Mouse (Mus musculus) retina, adult 2 months (tissue): Measurements from ENCODE around the gene Myo18a.
A peak's percentile ranks its signal among the peaks of the same experiment; 100 is the strongest.

Source experiments
- DNase-seq: peaks from one replicate; pipeline ENCODE4 v3.0.0-alpha.2; 2012; ENCODE audit warnings: low read depth, low spot score

Gene Myo18a

DNA sequence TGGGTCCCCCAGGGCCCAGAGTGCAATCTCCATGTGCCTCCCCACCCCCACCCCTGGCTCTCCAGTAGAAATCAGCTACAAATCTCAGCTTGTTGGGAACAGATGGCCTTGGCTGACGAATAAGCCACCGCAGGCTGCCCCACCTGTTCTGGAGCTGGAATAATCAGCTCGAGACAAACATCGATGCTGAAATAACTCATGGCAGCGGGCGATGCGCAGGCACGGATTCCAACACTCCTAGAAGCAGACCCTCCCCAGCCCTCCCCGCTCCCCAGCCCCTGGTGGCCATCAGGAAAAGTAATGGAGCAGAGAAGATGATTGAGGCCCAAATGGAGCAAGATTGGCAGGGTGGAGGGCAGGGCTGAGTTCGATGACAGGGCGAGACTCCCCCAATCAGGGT lies 109.2 kb downstream of the Myo18a start:
- DNase-seq, result peak; percentile 59

GRCm38 (mm10) chr11:77872685-77873084 lies 109.6 kb downstream of the Myo18a start:
- no peak for DNase-seq

- DNase-seq, result no peak
Observed at GRCm38 (mm10) chr11:77873116-77873515, 110.1 kb downstream of the Myo18a start.

DNA sequence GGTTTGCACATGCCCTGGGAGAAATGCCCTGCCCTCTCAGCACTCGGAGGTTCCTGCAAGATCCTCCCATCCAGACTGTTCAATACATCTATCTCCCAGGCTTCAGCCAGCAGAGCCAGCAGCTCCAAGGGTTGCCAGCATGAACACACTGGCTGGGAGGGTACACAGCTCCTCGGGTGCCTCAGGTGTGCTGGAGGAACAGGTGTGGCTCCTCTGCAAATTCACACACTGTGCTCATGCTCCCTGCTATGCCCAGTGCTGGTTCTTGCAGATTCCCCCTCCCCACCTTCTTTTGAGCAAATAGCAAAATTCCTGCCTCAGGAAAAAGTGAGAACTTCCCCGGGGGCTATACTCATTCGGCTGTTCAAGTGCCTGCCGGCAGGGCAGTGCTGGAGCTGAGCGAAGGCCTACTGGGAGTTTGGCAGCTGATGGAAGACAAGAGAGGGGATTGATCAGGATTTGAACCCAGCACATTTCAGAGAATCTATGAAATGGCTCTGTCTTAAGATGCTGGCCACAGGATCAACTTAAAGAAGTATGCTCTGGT lies 111.7 kb downstream of the Myo18a start:
- DNase-seq, result no peak

- DNase-seq, result no peak
Observed at GRCm38 (mm10) chr11:77875269-77875668, 112.2 kb downstream of the Myo18a start.

DNA sequence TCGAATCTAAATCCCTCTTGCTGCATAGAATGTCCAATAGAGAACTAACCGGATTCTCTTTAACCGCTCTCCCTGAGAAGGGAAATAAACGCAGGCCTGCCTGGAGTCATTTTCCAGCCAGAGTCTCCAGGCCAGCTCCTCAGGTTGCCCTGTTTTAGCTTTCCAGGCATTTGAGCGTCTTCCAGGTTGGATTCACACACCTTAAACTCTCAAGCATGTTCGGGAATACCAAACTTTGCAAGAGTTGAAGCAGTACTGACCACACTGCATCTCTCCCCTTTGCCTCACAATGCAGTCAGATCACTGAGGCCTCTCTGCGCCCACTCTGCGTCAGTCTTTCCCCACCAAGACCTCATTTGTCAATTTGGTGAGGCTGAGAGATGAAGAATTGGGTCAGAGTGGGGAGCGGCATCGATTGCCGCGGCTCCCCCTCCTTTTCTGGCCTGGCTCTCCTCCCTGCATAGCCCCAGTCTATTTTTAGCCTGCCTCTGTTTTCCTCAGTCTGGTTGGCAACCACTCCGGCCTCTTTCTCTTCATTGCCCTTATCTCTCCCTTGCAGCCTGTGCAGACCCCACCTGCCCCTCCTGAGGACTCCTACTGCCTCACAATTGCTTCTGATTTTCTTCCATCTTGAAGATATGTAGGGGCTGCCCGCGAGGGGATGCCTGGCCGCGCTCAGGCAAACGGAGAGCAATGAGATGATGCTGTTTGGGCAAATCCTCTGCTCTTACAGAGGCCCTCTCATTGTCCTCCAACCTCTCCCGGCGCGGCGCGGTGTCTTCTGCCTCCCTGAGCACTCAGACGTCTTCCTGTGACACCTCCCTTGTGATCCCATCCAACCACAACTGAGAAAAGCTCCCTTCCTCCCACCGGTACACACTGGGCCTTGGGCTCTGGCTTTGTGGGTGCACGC lies 113.1 kb downstream of the Myo18a start:
- no peak for DNase-seq

- no peak for DNase-seq
Observed at GRCm38 (mm10) chr11:77876760-77877148, 113.7 kb downstream of the Myo18a start.

GRCm38 (mm10) chr11:77884524-77885245 lies 121.6 kb downstream of the Myo18a start:
- DNase-seq, result no peak

DNA sequence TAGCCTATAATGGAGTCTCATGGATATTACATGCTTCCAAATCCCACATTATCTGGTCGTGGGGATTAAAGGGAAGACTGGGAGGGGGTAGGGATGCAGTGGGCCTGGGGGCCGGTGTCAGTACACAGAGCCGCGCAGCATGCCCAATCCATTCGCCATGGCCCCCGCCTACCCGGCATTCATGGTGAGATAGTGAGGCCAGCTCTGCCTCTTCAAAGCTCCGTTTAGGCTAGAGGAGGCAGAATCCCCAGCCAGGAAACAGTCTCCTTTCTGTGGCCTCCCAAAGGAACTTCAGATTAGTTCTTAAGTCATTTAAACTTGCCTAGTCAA lies 122.2 kb downstream of the Myo18a start:
- no peak for DNase-seq

- no peak for DNase-seq
Observed at GRCm38 (mm10) chr11:77887373-77887960, 124.4 kb downstream of the Myo18a start.

GRCm38 (mm10) chr11:77888846-77889245 lies 125.8 kb downstream of the Myo18a start:
- no peak for DNase-seq

- DNase-seq, result no peak
Observed at GRCm38 (mm10) chr11:77889484-77889883, 126.4 kb downstream of the Myo18a start.

- DNase-seq, result no peak
Observed at GRCm38 (mm10) chr11:77890648-77891258, 127.7 kb downstream of the Myo18a start.

- no peak for DNase-seq
Observed at GRCm38 (mm10) chr11:77892883-77893282, 129.8 kb downstream of the Myo18a start.

DNA sequence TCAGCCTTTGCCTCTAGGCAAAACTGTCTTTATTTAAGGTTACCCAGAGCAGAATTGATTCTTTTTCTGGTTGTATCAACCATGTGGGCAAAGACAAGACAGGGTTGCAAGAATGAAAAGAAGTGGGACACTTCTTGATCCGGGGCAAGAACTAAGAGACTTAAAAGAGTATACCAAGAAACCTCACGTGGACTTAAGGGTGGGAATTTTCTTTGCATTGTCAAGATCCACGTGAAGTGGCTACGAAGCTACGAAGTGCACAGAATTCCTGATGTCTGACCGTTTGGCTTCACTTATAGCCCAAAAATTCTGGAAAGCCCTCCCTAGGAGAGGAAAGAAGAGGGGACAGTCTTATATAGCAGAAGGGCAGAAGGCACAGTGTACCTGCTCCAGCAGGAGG lies 130.2 kb downstream of the Myo18a start:
- no peak for DNase-seq

- DNase-seq, result no peak
Observed at GRCm38 (mm10) chr11:77893787-77894718, 131.0 kb downstream of the Myo18a start, which contains the start of gene Pipox. Pipox (minus strand) TSS chr11:77894096.

DNA sequence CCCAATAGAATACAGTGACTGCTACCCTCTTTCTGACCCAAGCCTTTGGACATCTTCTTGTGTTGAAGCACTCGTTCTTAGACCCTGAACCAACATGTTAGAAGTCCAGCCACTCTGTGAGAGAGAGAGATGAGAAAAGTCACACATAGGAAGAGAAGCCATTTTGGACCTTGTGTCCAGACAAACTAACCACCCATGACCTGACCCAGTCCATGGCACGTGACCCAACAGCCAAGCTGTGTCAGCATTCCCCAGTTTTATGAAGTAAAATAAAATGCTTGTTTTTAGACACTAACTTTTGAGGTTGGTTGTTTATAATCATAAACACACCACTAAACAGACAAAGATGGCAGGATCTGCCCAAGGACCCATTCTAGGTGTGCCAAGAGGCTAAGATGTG lies 131.9 kb downstream of the Myo18a start:
- no peak for DNase-seq

DNA sequence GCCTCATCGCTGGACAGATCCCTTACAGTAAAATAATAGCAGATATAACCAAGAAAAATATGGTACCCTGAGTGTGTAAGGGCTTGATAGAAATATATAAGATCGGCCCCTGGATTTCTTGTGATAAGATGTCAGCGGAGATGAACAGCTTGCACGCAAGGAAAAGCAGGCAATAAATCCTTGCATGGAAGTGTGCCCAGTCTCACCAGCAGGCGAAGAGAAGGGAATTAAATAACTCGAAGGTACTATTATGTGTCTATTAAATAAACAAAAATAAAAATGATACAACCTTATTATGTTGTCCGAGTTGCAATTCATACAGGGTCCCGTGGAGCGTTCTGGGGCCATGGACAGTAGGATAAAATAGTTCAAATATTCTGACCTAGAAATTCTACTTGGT lies 133.0 kb downstream of the Myo18a start:
- no peak for DNase-seq

DNA sequence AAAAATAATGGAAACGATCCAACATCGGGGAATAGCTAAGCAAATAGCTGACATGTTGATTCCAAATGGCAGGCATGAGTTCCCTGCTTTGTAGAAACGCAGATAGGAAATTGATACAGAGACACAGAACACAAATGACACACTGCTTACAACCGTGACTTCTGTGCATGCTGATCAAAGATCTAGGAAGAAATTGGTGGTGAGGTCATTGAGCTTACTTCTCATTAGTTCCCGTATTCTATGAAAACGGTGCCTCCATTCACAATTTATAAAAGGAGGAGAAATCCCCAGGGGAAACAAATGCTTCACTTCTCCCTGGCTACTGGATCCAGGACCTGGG lies 133.4 kb downstream of the Myo18a start:
- no peak for DNase-seq

- DNase-seq, result no peak
Observed at GRCm38 (mm10) chr11:77896820-77897805, 134.1 kb downstream of the Myo18a start.
